Mouse (Mus musculus) midbrain, embryonic 13.5 days (tissue): ENCODE data around the gene Ddb1. TPM values are rescaled to one million over a fixed set of nuclear protein-coding genes. Genes with fewer than 3 reads are reported as not detected.

Source experiments
- ATAC-seq: fragments of 200-750 bp; cut with Nextera tagmentation; 2 replicates; pipeline ENCODE4 v1.8.0; 2017; ENCODE audit warnings: mild to moderate bottlenecking, moderate TSS enrichment, moderate library complexity
- H3K27ac ChIP-seq: fragments of 300-500 bp; sonication (generic); 2 replicates; pipeline ENCODE4 v1.5.1; 2015; ENCODE audit warnings: inconsistent platforms, mild to moderate bottlenecking, moderate library complexity
- H3K27me3 ChIP-seq: fragments of 300-500 bp; sonication (generic); 2 replicates; pipeline ENCODE4 v1.6.1; 2015; ENCODE audit warnings: mild to moderate bottlenecking, inconsistent platforms
- H3K36me3 ChIP-seq: fragments of 300-500 bp; sonication (generic); 2 replicates; pipeline ENCODE4 v1.6.1; 2015; ENCODE audit warnings: mild to moderate bottlenecking, inconsistent platforms
- H3K4me1 ChIP-seq: fragments of 300-500 bp; sonication (generic); replicated peaks from 2 replicates; pipeline ENCODE4 v1.6.1; 2015; ENCODE audit warnings: inconsistent platforms
- H3K4me2 ChIP-seq: fragments of 300-500 bp; sonication (generic); replicated peaks from 2 replicates; pipeline ENCODE4 v1.6.1; 2015; ENCODE audit warnings: moderate library complexity, mild to moderate bottlenecking, inconsistent platforms
- H3K4me3 ChIP-seq: fragments of 300-500 bp; sonication (generic); replicated peaks from 2 replicates; pipeline ENCODE4 v1.5.1; 2015; ENCODE audit warnings: mild to moderate bottlenecking, inconsistent platforms
- H3K9ac ChIP-seq: fragments of 300-500 bp; sonication (generic); replicated peaks from 2 replicates; pipeline ENCODE4 v1.6.1; 2015; ENCODE audit warnings: mild to moderate bottlenecking, inconsistent platforms
- H3K9me3 ChIP-seq: fragments of 300-500 bp; sonication (generic); 2 replicates; pipeline ENCODE4 v1.6.1; 2016; ENCODE audit warnings: mild to moderate bottlenecking, inconsistent platforms
- WGBS: fragments of 180-500 bp; shearing (Covaris S2); methylation state at CpG from one replicate; pipeline ENCODE4 v1.1.7; 2015; 5-methylcytosine and 5-hydroxymethylcytosine counted together
- polyA plus RNA-seq: library from polyadenylated mRNA; unstranded; fragments of >200 nt; fragmentation: Nextera tagmentation; extraction: Ambion mirVana; gene quantifications from 2 replicates; pipeline ENCODE4 v1.2.1, GENCODE M21; 2015

The Ddb1 gene
- polyA plus RNA-seq, 1 experiment from 2014 or later, result 311 TPM

DNA sequence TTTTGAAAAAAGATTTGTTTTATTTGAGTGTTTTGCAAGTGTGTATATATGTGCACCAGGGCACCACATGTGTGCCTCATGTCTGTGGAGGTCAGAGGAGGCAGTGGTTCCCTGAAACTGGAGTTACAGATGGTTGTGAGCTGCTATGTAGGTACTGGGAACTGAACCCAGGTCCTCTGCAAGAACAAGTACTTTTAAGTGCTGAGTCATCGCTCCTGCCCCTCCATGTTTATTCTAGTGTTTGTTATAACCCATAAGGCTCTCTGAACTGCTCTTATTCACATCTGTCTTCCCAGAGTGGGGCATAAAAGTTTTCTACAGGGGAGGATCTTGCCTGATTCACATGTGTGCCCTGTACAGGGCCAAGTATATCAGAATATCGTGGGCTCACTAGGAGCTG, 5.5 kb upstream of the Ddb1 start:
- H3K9ac ChIP-seq, result no peak overlapping the region
- no peaks in the 10 kb centered on the region for H3K27me3 ChIP-seq
- ATAC-seq, result no peak
- H3K4me3 ChIP-seq, result no peak overlapping the region
- no peaks in the 10 kb centered on the region for H3K9me3 ChIP-seq
- 96% methylated on average over 2 of the region's 2 CpGs for WGBS
- H3K4me1 ChIP-seq, result peaks cover 24% of the 10 kb centered on the region
- peaks cover 52% of the 10 kb centered on the region for H3K36me3 ChIP-seq
- no peak overlapping the region for H3K4me2 ChIP-seq
- no peak overlapping the region for H3K27ac ChIP-seq

DNA sequence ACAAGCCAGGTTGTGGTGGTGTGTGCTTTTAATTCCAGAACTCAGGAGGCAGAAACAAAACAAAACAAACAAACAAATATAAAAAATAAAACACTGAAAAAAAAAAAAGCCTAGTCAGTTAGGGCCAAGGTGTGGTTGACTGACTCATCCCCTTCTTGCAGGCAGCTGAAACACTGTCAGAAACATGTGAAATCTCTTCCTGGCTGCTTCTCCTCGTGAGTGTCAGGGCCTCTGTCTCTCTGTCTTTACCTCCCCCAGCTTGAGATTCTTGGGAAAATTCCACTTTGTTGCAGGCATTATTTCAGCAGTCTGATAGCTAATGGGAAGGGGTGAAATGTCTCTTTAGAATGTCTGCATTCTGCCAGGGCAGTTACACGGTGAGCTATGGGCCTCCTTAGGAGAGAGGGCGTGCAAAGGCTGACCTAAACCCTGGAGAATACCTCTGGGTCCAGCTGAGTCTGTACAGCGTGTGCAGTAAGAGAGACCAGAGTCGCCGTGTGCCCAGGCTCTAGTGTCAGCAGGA, 2.8 kb upstream of the Ddb1 start:
- 1% methylated on average over 6 of the region's 6 CpGs for WGBS
- Histone ChIP-seq H3K4me1 (peaks cover 39% of the 10 kb centered on the region), H3K4me2 (peak overlapping the region; percentile 58), H3K27me3 (no peaks in the 10 kb centered on the region), H3K9ac (peak overlapping the region; percentile 73), H3K27ac (peak overlapping the region; percentile 94), H3K36me3 (peaks cover 30% of the 10 kb centered on the region), H3K9me3 (no peaks in the 10 kb centered on the region), H3K4me3 (peak overlapping the region; percentile 33)
- peak; percentile 54 for ATAC-seq

DNA sequence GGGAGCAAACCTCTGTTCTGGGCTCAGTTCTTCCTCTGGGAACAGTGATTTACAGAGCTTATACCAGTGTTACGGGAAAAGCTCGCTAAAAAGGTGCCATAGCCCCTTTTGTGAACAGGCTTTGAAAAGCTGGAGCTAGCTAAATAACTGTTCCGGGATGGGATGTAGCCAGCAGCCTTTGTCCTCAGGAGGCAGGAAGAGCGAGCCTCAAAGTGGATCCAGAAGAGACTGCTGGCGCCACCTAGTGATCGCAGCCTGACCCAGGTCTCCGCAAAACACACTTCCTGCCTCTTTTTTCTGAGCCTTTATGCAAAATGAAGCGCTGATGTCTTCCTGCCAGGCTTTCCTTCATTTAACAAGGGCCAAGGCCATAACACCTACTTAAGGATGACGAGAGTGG, 2.3 kb upstream of the Ddb1 start:
- ATAC-seq, result peak; percentile 69
- H3K4me2 ChIP-seq, result peak overlapping the region; percentile 58
- peaks cover 31% of the 10 kb centered on the region for H3K36me3 ChIP-seq
- 2% methylated on average over 9 of the region's 9 CpGs for WGBS
- peak overlapping the region; percentile 33 for H3K4me3 ChIP-seq
- H3K9me3 ChIP-seq, result no peaks in the 10 kb centered on the region
- peak overlapping the region; percentile 73 for H3K9ac ChIP-seq
- H3K27ac ChIP-seq, result peak overlapping the region; percentile 94
- no peaks in the 10 kb centered on the region for H3K27me3 ChIP-seq
- peaks cover 44% of the 10 kb centered on the region for H3K4me1 ChIP-seq

DNA sequence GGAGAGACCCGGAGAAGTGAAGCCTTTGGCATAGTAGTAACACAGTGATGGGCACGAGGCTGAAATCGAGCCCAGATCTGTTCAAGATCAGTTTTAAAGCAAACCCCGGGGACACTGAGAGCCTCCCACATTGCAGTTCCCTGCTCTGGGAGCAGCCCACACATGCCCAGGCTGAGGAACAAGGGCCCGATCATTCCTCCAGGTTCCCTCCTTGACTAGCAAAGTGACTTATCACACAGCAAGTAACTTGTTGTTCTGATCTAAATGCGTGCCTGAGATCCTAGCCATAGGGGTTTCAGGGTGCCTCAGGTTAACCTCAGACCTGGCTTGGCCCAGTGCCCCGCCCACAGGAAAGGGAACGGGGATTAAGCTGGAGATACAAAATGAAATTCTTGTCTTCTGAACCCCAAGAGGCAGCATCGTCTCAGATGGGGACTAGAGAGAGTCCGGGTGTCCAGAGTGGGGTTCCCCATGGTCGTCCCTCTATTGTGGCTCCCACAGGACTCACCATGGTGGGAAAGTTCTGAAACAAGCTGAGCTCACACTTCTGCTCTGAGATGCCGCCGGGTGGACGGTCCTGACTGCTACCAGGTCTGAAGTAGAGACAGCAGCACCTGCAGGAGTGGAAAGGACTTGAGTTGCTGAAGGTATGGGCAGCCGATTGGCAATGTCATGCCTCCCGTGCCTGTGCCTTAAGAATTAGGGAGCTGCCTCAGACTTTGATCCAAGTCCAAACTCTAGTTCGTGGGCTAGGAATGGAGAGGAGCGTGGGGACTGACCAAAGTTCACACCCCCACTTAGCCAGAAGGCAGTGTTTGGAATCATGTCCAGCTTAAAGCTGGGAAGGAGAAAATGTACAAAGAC, 1.2 kb upstream of the Ddb1 start:
- Histone ChIP-seq H3K36me3 (peaks cover 32% of the 10 kb centered on the region), H3K9ac (0 out of 2 replicates have a peak overlapping the region, but pooled peaks have one; percentile 73), H3K9me3 (no peaks in the 10 kb centered on the region), H3K4me1 (peaks cover 45% of the 10 kb centered on the region), H3K27me3 (no peaks in the 10 kb centered on the region), H3K27ac (peak overlapping the region; percentile 94; the same call in 1 of the 2 replicates), H3K4me2 (peak overlapping the region; percentile 84; the same call in 1 of the 2 replicates), H3K4me3 (no peak overlapping the region)
- 89% methylated on average over 18 of the region's 18 CpGs for WGBS
- no peak for ATAC-seq

DNA sequence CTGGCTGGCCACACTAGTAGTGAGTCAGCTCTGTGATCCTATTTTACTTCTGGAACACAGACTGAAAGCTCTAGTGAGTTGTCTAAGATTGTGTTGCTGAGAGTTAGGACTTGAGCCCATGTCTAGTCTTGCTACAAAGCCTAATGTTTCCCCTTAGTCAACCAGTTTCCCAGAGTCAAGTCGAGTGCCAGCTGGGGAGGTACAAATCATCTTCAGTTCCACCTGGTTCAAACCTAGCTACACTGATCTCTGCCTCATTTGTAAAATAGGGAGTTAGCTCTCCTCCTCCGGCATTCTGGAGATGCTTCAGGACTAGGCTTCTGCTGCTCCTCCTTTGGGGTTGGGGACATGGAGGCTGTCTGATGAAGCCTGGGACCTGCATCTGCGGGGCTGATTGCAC, 593 bp upstream of the Ddb1 start:
- peak overlapping the region; percentile 78 for H3K9ac ChIP-seq
- 61% methylated on average over 3 of the region's 3 CpGs for WGBS
- H3K4me2 ChIP-seq, result peak overlapping the region; percentile 84
- H3K4me1 ChIP-seq, result peaks cover 45% of the 10 kb centered on the region
- peak overlapping the region; percentile 92 for H3K4me3 ChIP-seq
- ATAC-seq, result no peak
- H3K36me3 ChIP-seq, result peaks cover 32% of the 10 kb centered on the region
- H3K9me3 ChIP-seq, result no peaks in the 10 kb centered on the region
- peak overlapping the region; percentile 94 for H3K27ac ChIP-seq
- H3K27me3 ChIP-seq, result no peaks in the 10 kb centered on the region

DNA sequence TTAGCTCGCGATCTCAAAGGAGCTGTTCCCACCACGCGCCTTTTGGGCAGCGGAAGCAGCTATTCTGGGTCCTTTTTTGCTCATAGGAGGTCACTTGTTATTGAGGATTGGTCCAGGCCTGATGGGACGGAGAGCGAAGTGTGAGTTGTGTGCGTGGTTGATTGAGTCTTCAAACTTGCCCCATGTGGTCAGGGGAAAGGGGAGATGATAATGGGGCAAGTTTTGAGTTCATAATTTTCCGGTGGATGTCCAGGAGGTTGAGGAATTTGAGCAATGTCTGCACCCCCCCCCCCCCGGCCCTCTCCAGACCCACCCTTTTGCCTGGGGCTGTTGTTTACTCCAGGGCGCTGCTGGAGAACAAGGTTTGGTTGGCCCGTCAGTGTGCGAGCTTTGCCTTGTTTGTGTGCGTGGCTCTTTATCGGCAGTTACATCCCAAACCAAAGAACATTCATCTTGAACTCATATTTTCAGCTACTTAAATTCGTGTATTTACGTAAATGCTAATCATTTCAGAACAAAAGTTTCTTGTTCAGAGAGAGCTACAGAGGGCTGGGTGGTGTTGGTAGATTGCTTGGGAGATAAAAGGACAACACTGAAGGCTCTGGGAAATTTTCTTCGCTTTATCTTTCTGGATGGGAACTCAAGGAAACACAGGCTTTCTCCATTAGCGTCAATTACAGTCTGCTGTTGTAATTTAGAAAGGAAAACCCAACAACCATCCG, 935 bp downstream of the Ddb1 start:
- H3K36me3 ChIP-seq, result peaks cover 37% of the 10 kb centered on the region
- ATAC-seq, result no peak
- peak overlapping the region; percentile 84 for H3K4me2 ChIP-seq
- peak overlapping the region; percentile 92 for H3K4me3 ChIP-seq
- H3K4me1 ChIP-seq, result peaks cover 45% of the 10 kb centered on the region
- H3K9me3 ChIP-seq, result no peaks in the 10 kb centered on the region
- peak overlapping the region; percentile 94 for H3K27ac ChIP-seq
- H3K9ac ChIP-seq, result peak overlapping the region; percentile 91
- no peaks in the 10 kb centered on the region for H3K27me3 ChIP-seq
- WGBS, result 9% methylated on average over 20 of the region's 20 CpGs

DNA sequence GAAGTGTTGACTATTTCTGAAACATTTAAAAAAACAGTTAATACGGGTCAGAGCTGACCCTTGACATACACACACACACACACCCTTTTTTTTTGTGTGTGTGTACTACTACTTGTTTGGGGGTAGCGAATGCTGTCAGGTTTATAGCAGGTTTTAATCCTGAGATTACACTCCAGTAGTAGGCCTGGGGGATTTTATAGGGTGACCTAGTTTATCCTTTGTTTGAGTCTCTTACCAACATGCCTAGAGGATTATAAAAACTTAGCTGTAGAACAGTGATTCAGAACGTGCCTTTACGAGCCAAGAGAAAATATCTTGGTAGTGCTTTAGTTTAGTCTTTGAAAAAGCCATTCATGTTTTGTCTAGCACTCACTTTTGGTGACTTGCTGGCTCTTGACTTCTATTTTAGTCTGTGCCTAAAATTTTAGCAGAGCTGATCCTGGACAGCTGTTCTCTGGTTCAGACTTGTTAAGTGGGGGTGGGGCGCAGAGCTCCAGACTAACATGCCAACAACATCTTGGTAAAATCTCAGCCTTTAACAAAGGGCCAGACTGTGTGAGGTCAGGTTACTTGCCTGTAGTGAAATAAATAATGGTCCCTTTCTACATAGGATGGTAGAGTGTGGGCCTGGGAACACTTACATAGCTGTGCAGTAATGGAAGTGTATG, 3.6 kb downstream of the Ddb1 start:
- H3K9me3 ChIP-seq, result no peaks in the 10 kb centered on the region
- H3K4me1 ChIP-seq, result peaks cover 29% of the 10 kb centered on the region
- no peak for ATAC-seq
- 92% methylated on average over 5 of the region's 5 CpGs for WGBS
- H3K36me3 ChIP-seq, result peaks cover 63% of the 10 kb centered on the region
- no peak overlapping the region for H3K27ac ChIP-seq
- H3K4me3 ChIP-seq, result no peak overlapping the region
- no peak overlapping the region for H3K9ac ChIP-seq
- no peak overlapping the region for H3K4me2 ChIP-seq
- H3K27me3 ChIP-seq, result no peaks in the 10 kb centered on the region

DNA sequence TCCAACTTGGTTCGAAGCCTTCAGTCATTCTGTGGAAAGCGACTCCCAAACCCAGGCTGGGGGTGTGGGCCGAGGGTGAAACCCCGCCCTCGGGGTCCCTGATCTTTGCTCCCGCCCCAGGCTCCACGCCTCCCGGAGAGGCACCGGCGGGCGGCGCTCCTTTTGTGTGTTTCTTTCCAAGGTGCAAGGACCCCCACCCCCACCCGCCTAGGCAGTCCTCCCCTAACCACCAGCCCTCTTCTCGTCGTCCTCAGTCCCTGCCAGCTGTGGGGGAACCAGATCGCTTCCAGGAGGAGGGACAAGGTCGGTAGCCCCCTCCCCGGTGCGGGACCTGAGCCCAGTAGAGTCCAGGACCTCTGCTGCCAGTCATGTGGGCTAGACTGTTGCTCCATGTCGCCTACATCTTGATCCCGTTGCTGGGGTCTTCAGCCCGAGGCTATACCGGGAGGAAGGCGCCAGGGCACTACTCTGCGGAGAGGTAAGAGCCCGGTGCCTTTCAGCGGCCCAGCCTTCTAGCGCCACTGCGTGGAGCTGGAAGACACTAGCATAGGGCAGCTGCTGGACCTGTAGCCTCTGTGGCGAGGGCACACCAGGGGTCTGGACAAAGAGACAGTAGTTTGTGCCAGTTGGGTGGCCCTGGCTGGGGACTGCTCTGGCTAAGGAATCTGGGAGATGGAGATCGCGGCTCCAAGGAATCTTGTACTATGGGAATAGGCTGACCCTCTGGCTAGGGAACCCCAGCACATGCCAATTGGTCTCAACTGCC, 29.2 kb downstream of the Ddb1 start, which contains the start of gene Vwce:
TSS of gene Vwce (plus strand) at position 108 of the 766 bp plus-strand sequence.
- Histone ChIP-seq H3K36me3 (peaks cover 24% of the 10 kb centered on the region), H3K9me3 (no peaks in the 10 kb centered on the region), H3K27me3 (peaks cover 16% of the 10 kb centered on the region; the same call in 1 of the 2 replicates), H3K27ac (no peak within 1 kb of the TSS), H3K4me3 (peak within 1 kb of the TSS; percentile 44), H3K4me1 (peaks cover 18% of the 10 kb centered on the region), H3K9ac (peak within 1 kb of the TSS; percentile 66), H3K4me2 (peak within 1 kb of the TSS; percentile 89)
- ATAC-seq, result peak; percentile 90
- 2% methylated on average over 32 of the region's 32 CpGs for WGBS

DNA sequence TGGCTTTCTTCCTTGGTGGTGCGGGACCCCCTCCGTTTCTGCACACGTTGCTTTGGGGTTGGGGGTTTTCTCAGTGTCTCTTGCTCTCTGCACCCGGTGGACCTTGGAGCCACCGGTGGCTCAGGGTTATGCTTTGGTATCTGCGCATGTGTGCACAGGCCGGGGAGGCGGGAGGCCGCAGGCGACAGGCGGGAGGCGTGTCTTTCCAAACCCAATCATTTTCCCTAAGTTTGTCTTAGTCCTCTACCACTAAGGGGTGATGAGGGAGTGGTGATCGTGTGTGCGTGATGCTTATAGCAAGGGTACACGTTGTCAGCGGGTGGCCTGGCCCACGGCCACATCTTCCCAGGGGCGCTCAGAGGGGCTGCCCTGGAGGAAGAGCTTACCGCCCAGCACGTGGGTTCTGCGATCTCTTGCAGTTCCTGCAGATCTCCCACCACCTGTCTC, 29.8 kb downstream of the Ddb1 start:
- Histone ChIP-seq H3K9me3 (no peaks in the 10 kb centered on the region), H3K27ac (no peak overlapping the region), H3K4me1 (peaks cover 18% of the 10 kb centered on the region), H3K4me3 (peak overlapping the region; percentile 44), H3K36me3 (peaks cover 18% of the 10 kb centered on the region), H3K4me2 (peak overlapping the region; percentile 89), H3K9ac (peak overlapping the region; percentile 66), H3K27me3 (peaks cover 16% of the 10 kb centered on the region; the same call in 1 of the 2 replicates)
- peak; percentile 89 for ATAC-seq
- 10% methylated on average over 21 of the region's 21 CpGs for WGBS

DNA sequence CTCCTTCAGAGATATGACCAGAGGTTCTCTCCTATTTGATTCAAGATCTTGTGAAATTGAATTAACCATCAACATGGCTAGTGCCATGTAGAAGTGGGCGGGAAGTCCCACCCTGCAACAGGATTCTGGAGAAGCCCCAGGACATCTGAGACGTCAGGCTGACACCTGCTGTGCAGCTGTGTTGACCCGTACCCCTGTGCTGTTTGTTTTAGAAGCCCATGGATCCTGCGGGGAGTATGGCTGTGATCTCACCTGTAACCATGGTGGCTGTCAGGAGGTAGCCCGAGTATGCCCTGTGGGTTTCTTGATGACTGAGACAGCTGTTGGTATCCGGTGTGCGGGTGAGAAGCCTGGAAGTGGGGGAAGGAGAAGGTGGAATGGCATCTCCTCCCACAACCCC, 32.7 kb downstream of the Ddb1 start:
- no peak overlapping the region for H3K27ac ChIP-seq
- no peak overlapping the region for H3K4me2 ChIP-seq
- H3K4me1 ChIP-seq, result peaks cover 18% of the 10 kb centered on the region
- ATAC-seq, result no peak
- peaks cover 16% of the 10 kb centered on the region; the same call in 1 of the 2 replicates for H3K27me3 ChIP-seq
- 63% methylated on average over 7 of the region's 7 CpGs for WGBS
- no peak overlapping the region for H3K9ac ChIP-seq
- no peak overlapping the region for H3K4me3 ChIP-seq
- no peaks in the 10 kb centered on the region for H3K9me3 ChIP-seq
- no peaks in the 10 kb centered on the region for H3K36me3 ChIP-seq

DNA sequence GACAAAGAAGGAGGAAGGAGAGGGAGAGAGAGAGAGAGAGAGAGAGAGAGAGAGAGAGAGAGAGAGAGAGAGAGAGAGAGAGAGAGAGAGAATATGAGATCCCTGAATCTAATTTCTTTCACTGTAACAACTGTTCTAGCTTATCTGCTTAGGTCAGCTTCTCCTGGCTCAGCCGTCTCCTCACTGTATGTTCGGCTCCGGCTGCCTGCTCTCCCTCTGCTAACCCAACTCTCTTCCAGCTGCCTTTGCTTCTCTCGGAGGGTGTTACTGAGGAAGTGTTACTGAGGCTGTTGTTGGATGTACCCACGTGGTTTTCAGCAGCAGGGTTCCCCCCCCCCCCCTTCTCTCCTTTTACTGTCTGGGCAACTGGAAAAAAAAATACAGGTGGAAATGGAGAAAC, 35.0 kb downstream of the Ddb1 start:
- H3K4me2 ChIP-seq, result no peak overlapping the region
- H3K4me1 ChIP-seq, result peaks cover 4% of the 10 kb centered on the region
- no peak overlapping the region for H3K9ac ChIP-seq
- peaks cover 9% of the 10 kb centered on the region; the same call in 1 of the 2 replicates for H3K27me3 ChIP-seq
- no peaks in the 10 kb centered on the region for H3K36me3 ChIP-seq
- H3K4me3 ChIP-seq, result no peak overlapping the region
- 23% methylated on average over 5 of the region's 5 CpGs for WGBS
- no peak for ATAC-seq
- H3K27ac ChIP-seq, result no peak overlapping the region
- no peaks in the 10 kb centered on the region for H3K9me3 ChIP-seq
